Mouse (Mus musculus): ENCODE results near the gene Ndel1. TPM values are rescaled to one million over a fixed set of nuclear protein-coding genes. Genes with fewer than 3 reads are reported as not detected.

The Ndel1 gene
- polyA plus RNA-seq, 1 experiment = 74.3 TPM

DNA sequence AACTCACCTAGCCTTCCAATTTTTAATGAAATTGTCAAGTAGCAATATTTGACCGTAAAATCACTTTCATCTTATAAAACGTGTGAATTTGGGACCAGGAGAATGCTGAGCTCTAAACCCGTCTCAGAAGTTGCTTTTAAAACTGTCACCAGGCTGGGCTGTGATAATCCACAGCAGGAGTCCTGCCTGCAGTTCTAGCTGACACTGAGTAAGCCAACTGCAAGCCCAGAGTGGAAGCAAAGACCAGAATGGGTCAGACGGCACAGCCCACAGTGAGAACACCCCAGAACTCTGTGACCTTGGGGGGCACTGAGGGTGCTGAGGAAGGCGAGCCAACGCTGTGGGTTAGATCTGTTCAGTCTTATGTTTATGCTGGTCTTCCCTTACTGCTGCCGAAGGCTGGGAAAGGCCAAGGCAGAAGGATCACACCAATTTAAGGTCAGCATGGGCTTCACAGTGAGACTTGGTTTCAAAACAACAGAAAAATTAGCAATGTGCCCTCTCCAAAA is 95.5 kb downstream of the Ndel1 start:
- WGBS = 75% methylated on average over 7 of the region's 7 CpGs
- Histone ChIP-seq H3K4me1 (ENCODE audit: control insufficient read depth, insufficient read depth, low read length) (no peaks in the 10 kb centered on the region), H3K4me3 (replicated peaks; ENCODE audit: extremely low read depth, low read depth, low read length) (no peak overlapping the region)
- TF ChIP-seq CTCF (IDR thresholded peaks at IDR 0.05; ENCODE audit: insufficient read depth, low read length) (no peak), POLR2A (IDR thresholded peaks at IDR 0.05; ENCODE audit: borderline replicate concordance, extremely low read depth, low read depth, low read length) (no peak)
- DNase-seq = no peak

Other genes with a start within 250 kb of the Ndel1 start
- gene Myh10, start 180.3 kb downstream of the Ndel1 start, polyA plus RNA-seq (2012; rRNA removed) = 103 and 123 TPM in 2 replicates
- 0.14 and 1.4 TPM in 2 replicates for gene Rnf222, start 16.7 kb upstream of the Ndel1 start, polyA plus RNA-seq (2012; rRNA removed)
- gene Rpl26, start 29.7 kb upstream of the Ndel1 start, polyA plus RNA-seq (2012; rRNA removed) = 469 and 674 TPM in 2 replicates
- gene Odf4, start 55.2 kb upstream of the Ndel1 start, polyA plus RNA-seq (2012; rRNA removed) = 0.19 and 0.25 TPM in 2 replicates
- 359 and 419 TPM in 2 replicates for gene Arhgef15, start 85.6 kb upstream of the Ndel1 start, polyA plus RNA-seq (2012; rRNA removed)
- 34.0 and 40.4 TPM in 2 replicates for gene Slc25a35, start 96.3 kb upstream of the Ndel1 start, polyA plus RNA-seq (2012; rRNA removed)
- 11.6 and 15.4 TPM in 2 replicates for gene Rangrf, start 103.3 kb upstream of the Ndel1 start, polyA plus RNA-seq (2012; rRNA removed)
- gene Pfas, start 136.6 kb upstream of the Ndel1 start, polyA plus RNA-seq (2012; rRNA removed) = 10.0 and 11.3 TPM in 2 replicates
- gene Ctc1, start 144.1 kb upstream of the Ndel1 start, polyA plus RNA-seq (2012; rRNA removed) = 23.7 and 30.1 TPM in 2 replicates
- gene Aurkb, start 173.8 kb upstream of the Ndel1 start, polyA plus RNA-seq (2012; rRNA removed) = 3.2 and 6.8 TPM in 2 replicates
- gene Borcs6, start 187.9 kb upstream of the Ndel1 start, polyA plus RNA-seq (2012; rRNA removed) = 21.0 and 22.8 TPM in 2 replicates
- gene Tmem107, start 198.9 kb upstream of the Ndel1 start, polyA plus RNA-seq (2012; rRNA removed) = 69.8 and 75.7 TPM in 2 replicates
- 120 and 129 TPM in 2 replicates for gene Vamp2, start 216.6 kb upstream of the Ndel1 start, polyA plus RNA-seq (2012; rRNA removed)
- gene Per1, start 223.4 kb upstream of the Ndel1 start, polyA plus RNA-seq (2012; rRNA removed) = 36.8 and 78.5 TPM in 2 replicates
- 0.25 and 0.95 TPM in 2 replicates for gene Hes7, start 248.5 kb upstream of the Ndel1 start, polyA plus RNA-seq (2012; rRNA removed)

Data from lung, adult 2 months (tissue).